Mouse (Mus musculus) left cerebral cortex, adult 9 months (tissue): ENCODE measurements around the gene Dmrtc1c1.
"Not testable (repeated sequence)": the region's sequence is repeated elsewhere in the genome, so short reads cannot be mapped to it uniquely, and the experiment has no call there.

Source experiments
- DNase-seq, 2 experiments: peaks; one replicate each; pipeline ENCODE4 v3.0.0; 2022; ENCODE audit warnings: low spot score in 2 of 2

Dmrtc1c1 gene

DNA sequence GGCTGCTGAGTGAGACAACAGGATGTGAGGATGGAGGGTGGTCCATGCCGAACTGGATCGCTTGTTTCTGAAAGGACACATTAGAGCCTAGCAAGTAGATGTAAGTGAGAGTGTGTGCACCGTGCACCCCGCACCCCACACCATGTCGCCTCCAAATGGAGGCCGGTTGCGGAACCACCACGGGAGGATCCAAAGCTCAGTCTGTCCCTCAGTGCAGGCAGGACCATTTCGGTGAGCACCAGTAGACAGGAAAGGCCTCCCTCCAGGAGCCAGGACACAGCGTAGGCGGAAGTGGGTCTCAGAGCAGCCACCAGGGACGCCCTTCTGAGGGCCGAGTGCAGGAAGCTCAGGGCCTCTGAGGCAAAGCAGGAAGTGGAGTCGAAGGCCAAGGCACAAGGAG lies at the start of gene Dmrtc1c1:
TSS of gene Dmrtc1c1 (plus strand) at position 301 of the 400 bp plus-strand sequence.
- not testable (repeated sequence) for DNase-seq

DNA sequence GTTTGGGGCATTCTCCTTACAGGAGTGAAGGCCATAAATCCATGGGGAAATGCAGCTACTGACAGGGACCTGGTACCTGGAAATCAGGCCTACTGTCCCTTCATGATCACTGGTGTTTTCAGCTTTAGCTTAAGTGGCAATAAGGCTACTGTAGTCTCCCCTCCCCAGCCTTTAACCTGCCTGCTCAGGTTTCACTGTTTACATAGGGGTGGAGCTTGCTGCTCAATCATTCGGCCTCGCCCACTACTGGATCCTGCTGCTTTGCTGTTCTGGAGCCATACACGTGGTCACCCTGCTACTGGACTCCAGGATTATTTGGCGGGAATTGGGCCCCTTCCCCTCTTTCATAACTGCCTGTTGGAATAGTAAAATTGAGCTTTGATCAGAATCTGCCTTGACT lies 36.9 kb upstream of the Dmrtc1c1 start:
- no peak for DNase-seq

DNA sequence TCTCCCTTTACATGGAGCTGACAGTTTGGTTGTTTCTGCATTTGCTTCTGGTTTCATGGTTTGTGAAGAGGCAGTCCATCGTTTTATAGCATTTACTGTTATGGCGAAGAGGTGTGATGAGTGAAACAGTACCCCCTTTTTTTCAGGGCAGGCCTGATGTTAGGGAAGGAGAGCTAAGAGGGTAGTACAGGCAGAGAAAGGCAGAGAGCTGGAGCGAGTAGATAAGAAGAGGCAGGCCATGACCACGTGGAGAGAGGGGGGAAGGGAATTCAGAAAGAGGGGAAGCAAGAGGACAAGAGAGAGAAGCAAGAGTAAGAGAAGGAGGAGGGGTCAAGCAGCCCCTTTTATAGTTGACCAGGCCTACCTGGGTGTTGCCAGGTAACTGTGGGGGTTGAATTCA lies 9.5 kb downstream of the Dmrtc1c1 start:
- no peak for DNase-seq

DNA sequence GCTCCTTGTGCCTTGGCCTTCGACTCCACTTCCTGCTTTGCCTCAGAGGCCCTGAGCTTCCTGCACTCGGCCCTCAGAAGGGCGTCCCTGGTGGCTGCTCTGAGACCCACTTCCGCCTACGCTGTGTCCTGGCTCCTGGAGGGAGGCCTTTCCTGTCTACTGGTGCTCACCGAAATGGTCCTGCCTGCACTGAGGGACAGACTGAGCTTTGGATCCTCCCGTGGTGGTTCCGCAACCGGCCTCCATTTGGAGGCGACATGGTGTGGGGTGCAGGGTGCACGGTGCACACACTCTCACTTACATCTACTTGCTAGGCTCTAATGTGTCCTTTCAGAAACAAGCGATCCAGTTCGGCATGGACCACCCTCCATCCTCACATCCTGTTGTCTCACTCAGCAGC lies 51.8 kb downstream of the Dmrtc1c1 start, which contains the start of gene Dmrtc1c2:
TSS of gene Dmrtc1c2 (minus strand) at position 101 of the 400 bp plus-strand sequence.
- DNase-seq: not testable (repeated sequence)
